Mouse (Mus musculus): ENCODE measurements at regions not wholly inside any gene's neighbourhood (a gene's known extent, or its start where the extent isn't known, plus 50 kb on each side); places are given as distances from the start of the nearest gene placed in this dataset.

DNA sequence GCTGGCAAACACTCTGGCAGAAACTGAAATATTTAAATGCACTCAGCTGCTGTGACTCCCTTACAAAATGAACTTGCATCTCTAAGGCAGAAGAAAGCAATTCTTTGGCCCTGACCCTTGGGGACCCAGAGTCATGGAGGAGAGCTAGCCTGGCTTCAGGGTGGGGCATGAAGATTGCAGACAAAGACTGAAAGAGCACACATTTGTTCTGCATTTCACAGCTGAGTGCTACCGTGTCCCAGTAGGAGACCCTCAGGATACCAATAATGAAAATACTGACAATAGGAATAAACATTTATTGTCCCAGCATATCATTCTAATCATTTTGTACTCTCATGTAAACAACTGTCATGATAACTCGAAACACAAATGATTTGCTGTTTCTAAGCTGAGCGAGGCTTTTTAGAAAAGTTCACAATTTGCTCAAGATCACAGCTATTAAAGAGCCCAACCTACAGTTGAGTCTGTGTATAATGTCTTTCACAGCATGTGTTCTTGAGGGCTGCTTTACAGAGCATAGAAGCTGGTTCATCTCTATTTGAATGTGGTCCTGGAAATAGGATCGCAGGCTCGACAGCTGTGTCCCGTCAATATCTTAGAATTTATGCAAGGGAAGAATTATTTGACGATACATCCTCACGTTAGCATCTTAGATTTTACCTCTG, 490.1 kb downstream of the Dhx35 start:
- TF ChIP-seq CTCF (IDR thresholded peaks at IDR 0.05; ENCODE audit: low read depth, low read length) (no peak), POLR2A (IDR thresholded peaks at IDR 0.05; ENCODE audit: insufficient read depth, low read length) (no peak)

Measured in ES-Bruce4 (cell line).